Mouse (Mus musculus) heart, adult 2 months (tissue): ENCODE results near the gene Ulk1.

Experiments used
- CTCF ChIP-seq: fragments of 200-600 bp; IDR thresholded peaks from 2 replicates; pipeline ENCODE4 v1.8.1; 2022; ENCODE audit warnings: antibody characterized with exemption, mild to moderate bottlenecking, moderate library complexity
- EP300 ChIP-seq: fragments of 200-500 bp; IDR thresholded peaks from 2 replicates; pipeline ENCODE4 v1.6.1; 2011; ENCODE audit warnings: low read depth, low read length, control low read depth; ENCODE audit not compliant: insufficient read depth
- POLR2A ChIP-seq: fragments of 200-500 bp; IDR thresholded peaks from 2 replicates; pipeline ENCODE4 v1.6.1; 2011; ENCODE audit warnings: mild to moderate bottlenecking, low read depth, low read length, control low read depth; ENCODE audit not compliant: insufficient read depth

GRCm38 (mm10) chr5:110739496-110740275 is 70.2 kb downstream of the Ulk1 start:
- TF ChIP-seq CTCF (no peak), EP300 (no peak), POLR2A (no peak)
